Mouse (Mus musculus): Measurements from ENCODE around the gene Lce1a1. TPM values are rescaled to one million over a fixed set of nuclear protein-coding genes. Genes with fewer than 3 reads are reported as not detected.
"Not testable (repeated sequence)": the region's sequence is repeated elsewhere in the genome, so short reads cannot be mapped to it uniquely, and the experiment has no call there.

The Lce1a1 gene
- not detected for total RNA-seq (2021)
- long read RNA-seq, experiment 1, result 0 reads
- long read RNA-seq, experiment 2, result 0 reads

GRCm38 (mm10) chr3:92648207-92648606 lies at the start of gene Lce1a1:
Lce1a1 (minus strand) TSS chr3:92648307.
- intact Hi-C loops (cut with DNase I), result no loop called here
- DNase-seq, result no peak

- intact Hi-C loops (cut with DNase I), result no loop called here
- no peak for DNase-seq
Measured at GRCm38 (mm10) chr3:92694613-92695012, 46.5 kb upstream of the Lce1a1 start.

GRCm38 (mm10) chr3:92691688-92692087 lies 43.6 kb upstream of the Lce1a1 start:
- no peak for DNase-seq
- intact Hi-C loops (cut with DNase I), result no loop called here

GRCm38 (mm10) chr3:92689154-92689553 lies 41.0 kb upstream of the Lce1a1 start:
- intact Hi-C loops (cut with DNase I), result not testable (repeated sequence)
- DNase-seq, result peak; percentile 15 to 27

- intact Hi-C loops (cut with DNase I), result no loop called here
- DNase-seq, result no peak
Measured at GRCm38 (mm10) chr3:92687110-92687509, 39.0 kb upstream of the Lce1a1 start, which contains the start of gene Lce1d. Lce1d (minus strand) TSS chr3:92687210.

GRCm38 (mm10) chr3:92678947-92679346 lies 30.8 kb upstream of the Lce1a1 start, which contains the start of gene Lce1c:
Lce1c (plus strand) TSS chr3:92679247.
- DNase-seq, result no peak

GRCm38 (mm10) chr3:92670215-92670614 lies 22.1 kb upstream of the Lce1a1 start, which contains the start of gene Lce1a2:
Lce1a2 (minus strand) TSS chr3:92670315.
- intact Hi-C loops (cut with DNase I), result no loop called here
- no peak for DNase-seq

More at GRCm38 (mm10) chr3:92678947-92679346, 30.8 kb upstream of the Lce1a1 start, which contains the start of gene Lce1c:
- intact Hi-C loops (cut with DNase I), result no loop called here

- intact Hi-C loops (cut with DNase I), result no loop called here
Measured at GRCm38 (mm10) chr3:92656826-92657225, 8.7 kb upstream of the Lce1a1 start, which contains the start of gene Lce1b. Lce1b (minus strand) TSS chr3:92656926.

GRCm38 (mm10) chr3:92639854-92640253 lies 8.3 kb downstream of the Lce1a1 start:
- intact Hi-C loops (cut with DNase I), result no loop called here

More at GRCm38 (mm10) chr3:92656826-92657225, 8.7 kb upstream of the Lce1a1 start, which contains the start of gene Lce1b:
- DNase-seq, result no peak

GRCm38 (mm10) chr3:92638653-92638991 lies 9.5 kb downstream of the Lce1a1 start:
- no peak for DNase-seq
- intact Hi-C loops (cut with DNase I), result no loop called here

More at GRCm38 (mm10) chr3:92639854-92640253, 8.3 kb downstream of the Lce1a1 start:
- DNase-seq, result no peak

GRCm38 (mm10) chr3:92637745-92638652 lies 10.1 kb downstream of the Lce1a1 start:
- intact Hi-C loops (cut with DNase I), result no loop called here

GRCm38 (mm10) chr3:92621560-92621959 lies 26.5 kb downstream of the Lce1a1 start, which contains the start of gene Lce6a:
Lce6a (minus strand) TSS chr3:92621660.
- intact Hi-C loops (cut with DNase I), result no loop called here
- no peak for DNase-seq

More at GRCm38 (mm10) chr3:92637745-92638652, 10.1 kb downstream of the Lce1a1 start:
- no peak for DNase-seq

- intact Hi-C loops (cut with DNase I), result no loop called here
- DNase-seq, result no peak
Measured at GRCm38 (mm10) chr3:92609804-92610203, 38.3 kb downstream of the Lce1a1 start.

- intact Hi-C loops (cut with DNase I), result no loop called here
- no peak for DNase-seq
Measured at GRCm38 (mm10) chr3:92607392-92607791, 40.7 kb downstream of the Lce1a1 start, which contains the start of gene 2210017I01Rik. 2210017I01Rik (minus strand) TSS chr3:92607492.

GRCm38 (mm10) chr3:92602169-92602568 lies 45.9 kb downstream of the Lce1a1 start:
- DNase-seq, result no peak
- intact Hi-C loops (cut with DNase I), result loop anchor here (5.0 kb wide), 1 partner anchor 450 kb away; no protein-coding TSS in a partner anchor

GRCm38 (mm10) chr3:92600456-92600855 lies 47.7 kb downstream of the Lce1a1 start:
- intact Hi-C loops (cut with DNase I), result loop anchor here (5.0 kb wide), 1 partner anchor 448 kb away; no protein-coding TSS in a partner anchor

GRCm38 (mm10) chr3:92599973-92600372 lies 48.1 kb downstream of the Lce1a1 start:
- intact Hi-C loops (cut with DNase I), result loop anchor here (5.0 kb wide), 1 partner anchor 448 kb away; no protein-coding TSS in a partner anchor
- DNase-seq, result no peak

More at GRCm38 (mm10) chr3:92600456-92600855, 47.7 kb downstream of the Lce1a1 start:
- DNase-seq, result no peak

GRCm38 (mm10) chr3:92598429-92598828 lies 49.7 kb downstream of the Lce1a1 start:
- no peak for DNase-seq
- intact Hi-C loops (cut with DNase I), result no loop called here

Measured in heart, postnatal 14 days (tissue).